ENCODE assay signal across 8 mouse cellular contexts in genomic region chr17:15826444-15826909, GRCm38 (mm10). TPM values are rescaled to one million over a fixed set of nuclear protein-coding genes. Genes with fewer than 3 reads are reported as not detected.
A peak's percentile ranks its signal among the peaks of the same experiment; 100 is the strongest.
DNase-seq lines count a peak whose midpoint lies in the region; ATAC-seq and TF ChIP-seq lines count a peak whose summit lies in the region.

No protein-coding gene starts in this region.

- no peaks in the 10 kb centered on the region for H3K36me3 ChIP-seq in hindbrain, embryonic 14.5 days (replicated peaks; ENCODE audit: control insufficient read depth, insufficient read depth)

- TF ChIP-seq CTCF in Patski (IDR thresholded peaks at IDR 0.05) = no peak

- WGBS in hindbrain, embryonic 14.5 days = 1% methylated on average over 33 of the region's 34 CpGs

- POLR2A ChIA-PET in Patski (lab: Charles Lee) = interaction anchor here (0.6 to 1.3 kb wide), 4 partner anchors 11 to 171 kb away, joined by 3 to 4 read pairs (median 3); no protein-coding TSS in a partner anchor

- H3K27ac ChIP-seq in hindbrain, embryonic 14.5 days = peak overlapping the region; percentile 98

- DNase-seq in Patski (ENCODE audit: low read depth, low spot score) = peak; percentile 81
- peak; percentile 100 for DNase-seq in cerebellum, postnatal 10 days
- peak; percentile 98 to 99 for DNase-seq in frontal cortex, postnatal 25 days (ENCODE audit: low spot score in 2 of 2)
- DNase-seq in hindbrain, embryonic 14.5 days (ENCODE audit: low spot score) = peak; percentile 96
- DNase-seq in layer of hippocampus, postnatal 36 days = peak; percentile 99
- DNase-seq in lung, postnatal 25 days (ENCODE audit: low spot score) = peak; percentile 99
- peak; percentile 91 for DNase-seq in retina, adult 2 months (ENCODE audit: low read depth, low spot score)
- DNase-seq in thymus, postnatal 25 days = peak; percentile 79

- no peaks in the 10 kb centered on the region for H3K9me3 ChIP-seq in hindbrain, embryonic 14.5 days (ENCODE audit: control insufficient read depth, low read length)

- CTCF ChIA-PET in Patski (lab: Charles Lee) = interaction anchor here (1.5 to 1.7 kb wide), 2 partner anchors 17 to 21 kb away, joined by 5 read pairs; no protein-coding TSS in a partner anchor

- H3K27me3 ChIP-seq in Patski = no peaks in the 10 kb centered on the region
- H3K27me3 ChIP-seq in hindbrain, embryonic 14.5 days (ENCODE audit: control insufficient read depth, insufficient read depth, low read length) = no peaks in the 10 kb centered on the region

- peak overlapping the region; percentile 91 for H3K4me3 ChIP-seq in hindbrain, embryonic 14.5 days (replicated peaks; ENCODE audit: low read length)

- H3K9ac ChIP-seq in hindbrain, embryonic 14.5 days = peak overlapping the region; percentile 98

- peaks cover 29% of the 10 kb centered on the region for H3K4me1 ChIP-seq in hindbrain, embryonic 14.5 days (replicated peaks; ENCODE audit: control insufficient read depth, insufficient read depth, low read length)

- peak; percentile 88 for ATAC-seq in Patski
- ATAC-seq in hindbrain, embryonic 14.5 days (ENCODE audit: low FRiP score) = peak; percentile 93

- in situ Hi-C loops in Patski (cut with MboI; ENCODE audit: low pct_unique_long_range_greater_than_20kb) = no loop called here

- peak overlapping the region; percentile 77 for H3K4me2 ChIP-seq in hindbrain, embryonic 14.5 days (replicated peaks)

RNA-seq across cellular contexts. Expression of gene Rgmb, which starts 4.4 kb away (rescaled TPM):
- polyA plus RNA-seq in Patski (2021) = 14.1 TPM
- polyA plus RNA-seq in hindbrain, embryonic 14.5 days (2014; fragmentation: Nextera tagmentation; extraction: Ambion mirVana) = 95.0 and 100.0 TPM in 2 replicates
- 10 to 100 TPM; 76.0 to 82.0 TPM for total RNA-seq in layer of hippocampus, postnatal 36 days (2021)

Comparison
In these comparisons a context has a peak if more than half of its experiments do, and no peak if none do; other contexts are left out.
1. Peak in every context shown above with its lines: DNase-seq, ATAC-seq, H3K4me3 ChIP-seq and H3K27ac ChIP-seq.